Mouse (Mus musculus) activated CD4-positive, CD25-positive, alpha-beta regulatory T cell (primary cell): Measurements from ENCODE around the gene Cyb561. TPM values are rescaled to one million over a fixed set of nuclear protein-coding genes. Genes with fewer than 3 reads are reported as not detected.

Source experiments
- polyA plus RNA-seq, 2 experiments: library from polyadenylated mRNA; unstranded; fragments of 100-300 nt; shearing (Covaris generic); gene quantifications; one replicate each; pipeline ENCODE4 v1.2.1; 2017

Cyb561 gene
- polyA plus RNA-seq, result 1 to 10 TPM in 1 of 2 experiments, under 1 TPM in 1; 0.65 to 1.6 TPM

DNA sequence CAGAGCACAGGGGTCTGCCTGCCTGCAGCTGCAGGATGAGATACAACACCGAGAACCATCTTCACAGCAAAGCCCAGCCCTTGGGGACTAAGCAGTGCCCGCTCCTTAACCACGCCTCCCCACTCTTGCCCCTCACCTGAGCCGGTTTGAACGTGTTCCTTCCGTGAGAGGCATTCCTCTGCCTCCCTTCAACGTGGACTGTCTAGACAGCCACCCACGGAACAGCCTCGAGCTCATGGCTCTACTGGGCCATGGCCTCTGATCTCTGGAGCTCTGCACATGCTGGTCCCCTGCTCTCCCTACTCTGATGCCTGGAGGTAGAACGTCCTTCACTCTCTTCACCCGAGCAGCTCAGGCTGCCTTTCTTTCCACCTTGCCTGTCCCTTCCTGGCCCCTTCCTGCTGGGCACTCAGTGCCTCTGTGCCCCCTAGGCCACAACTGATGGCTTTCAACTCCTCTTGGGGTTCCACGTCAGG is at the start of gene Cyb561:
Cyb561 (minus strand) TSS at position 426 of the 476 bp plus-strand sequence.

DNA sequence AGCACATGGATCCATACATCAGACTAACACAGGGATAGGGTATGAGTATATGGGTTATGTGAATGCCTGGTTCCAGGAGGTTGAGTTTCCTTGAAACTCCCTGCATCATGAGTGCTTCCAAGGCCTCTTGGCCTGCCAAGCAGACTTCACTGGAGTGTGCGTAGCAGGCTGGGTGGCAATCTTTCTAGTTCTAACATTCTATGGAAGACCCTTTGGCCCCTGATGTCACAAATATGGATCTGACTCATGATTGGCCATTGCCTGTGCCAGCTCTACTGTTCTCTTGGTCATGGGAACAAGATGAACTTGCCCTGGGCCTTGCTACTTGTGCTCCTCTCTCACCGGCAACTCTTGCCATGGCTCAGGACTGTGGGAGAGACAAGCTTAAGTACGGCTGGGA is 41.2 kb upstream of the Cyb561 start, which contains the start of gene Ace3:
Ace3 (plus strand) TSS at position 301 of the 400 bp plus-strand sequence.

DNA sequence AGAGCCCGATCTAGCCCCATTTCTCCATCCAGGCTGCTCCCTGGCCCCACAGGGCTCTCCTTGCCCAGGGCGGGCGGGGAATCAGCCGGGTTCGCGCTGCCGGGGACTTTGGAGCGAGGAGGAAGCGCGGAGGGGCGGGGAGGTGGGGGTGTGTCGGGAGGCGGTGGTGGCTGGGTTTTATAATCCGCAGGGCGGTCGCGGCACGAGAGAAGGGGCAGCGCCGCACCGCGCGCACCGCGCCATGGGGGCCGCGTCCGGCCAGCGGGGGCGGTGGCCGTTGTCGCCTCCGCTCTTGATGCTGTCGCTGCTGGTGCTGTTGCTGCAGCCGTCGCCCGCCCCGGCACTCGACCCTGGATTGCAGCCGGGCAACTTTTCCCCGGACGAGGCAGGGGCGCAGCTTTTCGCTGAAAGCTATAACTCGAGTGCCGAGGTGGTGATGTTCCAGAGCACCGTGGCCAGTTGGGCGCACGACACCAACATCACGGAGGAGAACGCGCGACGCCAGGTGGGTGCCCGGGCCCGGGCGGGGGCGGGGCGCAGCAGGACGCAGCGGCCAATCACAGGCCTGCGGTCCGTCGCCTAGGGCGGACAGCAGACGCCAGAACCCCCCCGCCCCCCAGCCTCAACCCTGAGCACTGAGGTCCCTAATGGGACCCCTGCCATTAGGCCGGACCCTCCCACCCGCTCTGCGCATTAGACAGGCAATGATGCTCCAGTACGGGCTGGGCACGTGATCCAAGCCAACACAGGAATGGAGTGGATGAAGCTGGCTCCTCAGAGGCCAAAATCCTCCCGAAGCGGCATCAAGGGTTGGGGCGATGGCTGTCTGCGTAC is 14.8 kb upstream of the Cyb561 start, which contains the start of gene Ace:
Ace (plus strand) TSS at position 205 of the 834 bp plus-strand sequence.

Other genes with a start within 250 kb of the Cyb561 start
- under 1 TPM; 0.30 to 0.34 TPM for gene Ace, start 14.6 kb upstream of the Cyb561 start, polyA plus RNA-seq
- gene Ace3, start 41.3 kb upstream of the Cyb561 start, polyA plus RNA-seq, result under 1 TPM in 1 of 2 experiments, not detected in 1; 0.07 TPM
- gene Kcnh6, start 54.8 kb upstream of the Cyb561 start, polyA plus RNA-seq, result under 1 TPM; 0.05 TPM
- 10 to 100 TPM; 51.8 to 78.4 TPM for gene Dcaf7, start 83.5 kb upstream of the Cyb561 start, polyA plus RNA-seq
- gene Taco1, start 112.7 kb upstream of the Cyb561 start, polyA plus RNA-seq, result 10 to 100 TPM; 14.3 to 15.8 TPM
- gene Map3k3, start 131.3 kb upstream of the Cyb561 start, polyA plus RNA-seq, result 10 to 100 TPM; 51.2 to 76.6 TPM
- gene Gm10840, start 207.5 kb upstream of the Cyb561 start, polyA plus RNA-seq, result 1 to 10 TPM; 1.3 to 2.4 TPM
- gene Limd2, start 207.5 kb upstream of the Cyb561 start, polyA plus RNA-seq, result 1,000 to 10,000 TPM; 1,468 to 2,043 TPM
- 10 to 100 TPM; 25.7 to 29.6 TPM for gene Strada, start 248.8 kb upstream of the Cyb561 start, polyA plus RNA-seq